Mouse (Mus musculus): ENCODE measurements around the gene Ubxn1. TPM values are rescaled to one million over a fixed set of nuclear protein-coding genes. Genes with fewer than 3 reads are reported as not detected.
A peak's percentile ranks its signal among the peaks of the same experiment; 100 is the strongest.
"Not testable (repeated sequence)": the region's sequence is repeated elsewhere in the genome, so short reads cannot be mapped to it uniquely, and the experiment has no call there.

The Ubxn1 gene
- total RNA-seq, 2 experiments from 2014 or later: 92.2 to 101 TPM

GRCm38 (mm10) chr19:8895397-8895960 lies 24.2 kb downstream of the Ubxn1 start:
- DNase-seq (ENCODE audit: low spot score in 2 of 2): no peak
- intact Hi-C loops (cut with DNase I): loop anchor here (5.0 kb wide), 1 partner anchor 53 kb away; no protein-coding TSS in a partner anchor

GRCm38 (mm10) chr19:8896231-8896630 lies 24.9 kb downstream of the Ubxn1 start:
- not testable (repeated sequence) for DNase-seq (ENCODE audit: low spot score in 2 of 2)
- intact Hi-C loops (cut with DNase I): loop anchor here (5.0 kb wide), 1 partner anchor 54 kb away; no protein-coding TSS in a partner anchor

GRCm38 (mm10) chr19:8897211-8897864 lies 26.0 kb downstream of the Ubxn1 start:
- peak in 1 of 2 experiments; percentile 34 for DNase-seq (ENCODE audit: low spot score in 2 of 2)
- intact Hi-C loops (cut with DNase I): loop anchor here (5.0 kb wide), 1 partner anchor 55 kb away; no protein-coding TSS in a partner anchor

GRCm38 (mm10) chr19:8897865-8898495 lies 26.7 kb downstream of the Ubxn1 start, which contains the start of gene Ganab:
Ganab (plus strand) TSS chr19:8898071.
- intact Hi-C loops (cut with DNase I): loop anchor here (2.0 to 5.0 kb wide), 2 partner anchors 21 to 56 kb away; no protein-coding TSS in a partner anchor
- DNase-seq (ENCODE audit: low spot score in 2 of 2): peak; percentile 95 to 96

GRCm38 (mm10) chr19:8898576-8898975 lies 27.3 kb downstream of the Ubxn1 start:
- no peak for DNase-seq (ENCODE audit: low spot score in 2 of 2)
- intact Hi-C loops (cut with DNase I): loop anchor here (2.0 to 5.0 kb wide), 2 partner anchors 20 to 56 kb away; no protein-coding TSS in a partner anchor

GRCm38 (mm10) chr19:8899079-8899478 lies 27.8 kb downstream of the Ubxn1 start:
- DNase-seq (ENCODE audit: low spot score in 2 of 2): no peak
- intact Hi-C loops (cut with DNase I): loop anchor here (2.0 to 5.0 kb wide), 2 partner anchors 20 to 57 kb away; no protein-coding TSS in a partner anchor

GRCm38 (mm10) chr19:8903412-8903811 lies 32.1 kb downstream of the Ubxn1 start:
- no peak for DNase-seq (ENCODE audit: low spot score in 2 of 2)
- intact Hi-C loops (cut with DNase I): no loop called here

GRCm38 (mm10) chr19:8908531-8908930 lies 37.2 kb downstream of the Ubxn1 start:
- intact Hi-C loops (cut with DNase I): no loop called here
- no peak for DNase-seq (ENCODE audit: low spot score in 2 of 2)

GRCm38 (mm10) chr19:8911810-8912209 lies 40.5 kb downstream of the Ubxn1 start:
- intact Hi-C loops (cut with DNase I): no loop called here
- DNase-seq (ENCODE audit: low spot score in 2 of 2): no peak

GRCm38 (mm10) chr19:8914212-8914611 lies 42.9 kb downstream of the Ubxn1 start:
- intact Hi-C loops (cut with DNase I): no loop called here
- DNase-seq (ENCODE audit: low spot score in 2 of 2): peak; percentile 46 to 52

GRCm38 (mm10) chr19:8919000-8919399 lies 47.7 kb downstream of the Ubxn1 start:
- intact Hi-C loops (cut with DNase I): loop anchor here (2.0 kb wide), 1 partner anchor 20 kb away; the partner anchor contains the start of gene Ganab
- DNase-seq (ENCODE audit: low spot score in 2 of 2): no peak

GRCm38 (mm10) chr19:8919684-8920072 lies 48.4 kb downstream of the Ubxn1 start:
- DNase-seq (ENCODE audit: low spot score in 2 of 2): no peak
- intact Hi-C loops (cut with DNase I): loop anchor here (2.0 kb wide), 1 partner anchor 21 kb away; the partner anchor contains the start of gene Ganab

- intact Hi-C loops (cut with DNase I): no loop called here
- DNase-seq (ENCODE audit: low spot score in 2 of 2): peak; percentile 96 to 97
Measured at GRCm38 (mm10) chr19:8920073-8920736, 48.9 kb downstream of the Ubxn1 start, which contains the start of gene B3gat3. B3gat3 (plus strand) TSS chr19:8920374.

GRCm38 (mm10) chr19:8920836-8921291 lies 49.6 kb downstream of the Ubxn1 start:
- no peak for DNase-seq (ENCODE audit: low spot score in 2 of 2)
- intact Hi-C loops (cut with DNase I): no loop called here

- no peak for DNase-seq (ENCODE audit: low spot score in 2 of 2)
- intact Hi-C loops (cut with DNase I): no loop called here
Measured at GRCm38 (mm10) chr19:8921741-8922140, 50.4 kb downstream of the Ubxn1 start.

Small RNAs within 50 kb of the gene (microRNA-seq; reads per million reads assigned to microRNA genes)
- not detected for gene Mir5136

Other genes starting within 250 kb of the Ubxn1 start
- gene Chrm1, start 207.7 kb upstream of the Ubxn1 start, total RNA-seq (2021): 100 to 1,000 TPM; 157 to 166 TPM
- gene Slc3a2, start 148.1 kb upstream of the Ubxn1 start, total RNA-seq (2021): 100 to 1,000 TPM; 151 to 173 TPM
- gene Wdr74, start 135.7 kb upstream of the Ubxn1 start, total RNA-seq (2021): 10 to 100 TPM; 50.8 to 55.2 TPM
- 1 to 10 TPM in 1 of 2 experiments, not detected in 1; 3.4 TPM for gene 1700092M07Rik, start 130.8 kb upstream of the Ubxn1 start, total RNA-seq (2021)
- 10 to 100 TPM; 57.9 to 81.8 TPM for gene Stx5a, start 130.1 kb upstream of the Ubxn1 start, total RNA-seq (2021)
- gene Nxf1, start 114.4 kb upstream of the Ubxn1 start, total RNA-seq (2021): 10 to 100 TPM; 68.5 to 99.7 TPM
- 10 to 100 TPM; 68.5 to 75.9 TPM for gene Tmem223, start 100.5 kb upstream of the Ubxn1 start, total RNA-seq (2021)
- 10 to 100 TPM in 1 of 2 experiments, 1 to 10 TPM in 1; 8.9 to 11.0 TPM for gene Tmem179b, start 97.0 kb upstream of the Ubxn1 start, total RNA-seq (2021)
- 10 to 100 TPM; 12.5 to 14.4 TPM for gene Taf6l, start 85.1 kb upstream of the Ubxn1 start, total RNA-seq (2021)
- gene Polr2g, start 72.9 kb upstream of the Ubxn1 start, total RNA-seq (2021): 100 to 1,000 TPM; 102 to 107 TPM
- 1 to 10 TPM; 4.9 to 6.3 TPM for gene Zbtb3, start 68.9 kb upstream of the Ubxn1 start, total RNA-seq (2021)
- 10 to 100 TPM; 33.1 to 33.3 TPM for gene Ttc9c, start 52.2 kb upstream of the Ubxn1 start, total RNA-seq (2021)
- gene Hnrnpul2, start 51.5 kb upstream of the Ubxn1 start, total RNA-seq (2021): 100 to 1,000 TPM; 110 to 118 TPM
- gene AC129217.1, start 41.7 kb upstream of the Ubxn1 start, total RNA-seq (2021): not detected
- 100 to 1,000 TPM; 118 TPM for gene Bscl2, start 34.0 kb upstream of the Ubxn1 start, total RNA-seq (2021)
- gene Gng3, start 32.3 kb upstream of the Ubxn1 start, total RNA-seq (2021): 100 to 1,000 TPM; 190 to 230 TPM
- gene Lrrn4cl, start 20.7 kb upstream of the Ubxn1 start, total RNA-seq (2021): 1 to 10 TPM; 1.3 to 1.6 TPM
- 10 to 100 TPM; 32.1 to 39.8 TPM for gene Uqcc3, start 9.4 kb downstream of the Ubxn1 start, total RNA-seq (2021)
- 1 to 10 TPM; 4.8 to 5.0 TPM for gene Lbhd1, start 12.2 kb downstream of the Ubxn1 start, total RNA-seq (2021)
- not detected for gene Gm49403, start 12.4 kb downstream of the Ubxn1 start, total RNA-seq (2021)
- 10 to 100 TPM; 21.6 to 26.6 TPM for gene 1810009A15Rik, start 17.4 kb downstream of the Ubxn1 start, total RNA-seq (2021)
- 1 to 10 TPM in 1 of 2 experiments, not detected in 1; 7.6 TPM for gene Gm49416, start 17.4 kb downstream of the Ubxn1 start, total RNA-seq (2021)
- 10 to 100 TPM; 22.4 to 25.3 TPM for gene Ints5, start 21.5 kb downstream of the Ubxn1 start, total RNA-seq (2021)
- 100 to 1,000 TPM in 1 of 2 experiments, 10 to 100 TPM in 1; 95.3 to 102 TPM for gene Ganab, start 26.6 kb downstream of the Ubxn1 start, total RNA-seq (2021)
- gene B3gat3, start 48.9 kb downstream of the Ubxn1 start, total RNA-seq (2021): 100 to 1,000 TPM; 167 to 187 TPM
- 1 to 10 TPM; 7.0 to 7.2 TPM for gene Rom1, start 57.9 kb downstream of the Ubxn1 start, total RNA-seq (2021)
- 10 to 100 TPM in 1 of 2 experiments, 1 to 10 TPM in 1; 9.6 to 12.6 TPM for gene Eml3, start 58.1 kb downstream of the Ubxn1 start, total RNA-seq (2021)
- gene Mta2, start 70.4 kb downstream of the Ubxn1 start, total RNA-seq (2021): 10 to 100 TPM; 43.9 to 52.0 TPM
- 10 to 100 TPM; 17.5 to 21.5 TPM for gene Tut1, start 82.4 kb downstream of the Ubxn1 start, total RNA-seq (2021)
- 100 to 1,000 TPM; 219 to 232 TPM for gene Eef1g, start 95.5 kb downstream of the Ubxn1 start, total RNA-seq (2021)
- gene Ahnak, start 117.8 kb downstream of the Ubxn1 start, total RNA-seq (2021): 10 to 100 TPM; 16.6 to 32.1 TPM
- not detected for gene Scgb1a1, start 216.5 kb downstream of the Ubxn1 start, total RNA-seq (2021)

All from left cerebral cortex, postnatal 36 days (tissue).